Mouse (Mus musculus) hematopoietic multipotent progenitor cell, adult 10-12 weeks (in vitro differentiated cells): ENCODE results near the gene Zik1. TPM values are rescaled to one million over a fixed set of nuclear protein-coding genes. Genes with fewer than 3 reads are reported as not detected.

Experiments
- polyA plus RNA-seq: library from polyadenylated mRNA; stranded (reverse); fragments of >175 nt; gene quantifications from 2 replicates; pipeline ENCODE4 v1.2.3, GENCODE M21; 2012; ENCODE audit warnings: low replicate concordance

Zik1 gene
- 0.07 and 0.08 TPM in 2 replicates for polyA plus RNA-seq

DNA sequence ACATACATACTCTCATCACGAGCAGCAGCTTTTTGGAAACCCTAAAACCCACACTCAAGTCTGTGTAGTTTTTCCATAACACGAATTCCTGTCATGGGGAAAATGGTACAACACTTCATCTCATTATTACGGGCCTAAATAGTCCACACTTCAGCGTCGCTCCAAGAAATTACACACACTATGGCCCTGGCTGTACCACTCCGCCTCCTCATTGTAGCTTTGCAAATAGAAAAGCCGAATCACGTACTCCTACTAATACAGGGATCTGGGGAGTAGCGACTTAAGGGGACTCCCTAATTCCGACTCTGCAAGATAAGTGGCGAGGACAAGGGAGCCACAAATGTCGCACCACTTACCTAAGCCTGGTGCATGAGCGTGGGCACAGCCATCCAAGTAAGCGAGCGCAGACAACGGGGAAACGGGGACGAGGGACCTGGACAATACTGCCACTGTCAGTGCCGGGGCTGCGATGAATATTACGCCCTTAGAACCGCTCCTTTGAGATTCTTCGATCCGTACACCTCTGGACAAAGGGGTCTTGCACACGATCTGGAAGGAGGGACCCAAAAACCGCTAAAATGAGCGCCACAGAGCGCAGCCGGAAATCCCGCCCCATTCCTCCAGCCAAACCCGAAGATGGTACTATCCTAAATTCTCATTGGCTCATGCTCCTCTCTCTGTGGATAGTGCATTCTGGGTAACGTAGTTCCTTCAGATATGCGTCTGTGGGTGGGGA, at the start of gene Zik1:
TSS of gene Zik1 (minus strand) at position 609 of the 736 bp plus-strand sequence.

DNA sequence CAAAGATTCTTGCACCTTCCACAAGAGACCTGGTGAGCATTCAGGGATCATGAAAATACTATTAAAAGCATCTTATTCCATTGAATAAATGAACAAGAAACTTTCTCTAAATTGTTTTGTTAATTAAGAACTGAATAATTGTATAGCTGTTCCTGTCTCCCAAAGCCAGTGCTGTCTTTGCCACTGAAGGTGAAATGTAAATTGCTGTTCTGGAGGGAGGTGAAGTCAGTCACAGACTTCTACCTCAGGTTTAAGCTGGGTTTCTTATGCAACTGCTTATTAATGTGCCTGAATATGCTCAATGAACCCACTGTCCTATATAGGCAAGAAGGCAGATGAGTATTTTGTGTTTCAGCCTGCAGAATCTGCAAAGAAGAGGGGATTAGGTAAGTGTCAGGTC, 52.2 kb downstream of the Zik1 start, which contains the start of gene Vmn1r67:
TSS of gene Vmn1r67 (plus strand) at position 301 of the 400 bp plus-strand sequence.

Other genes starting within 250 kb of the Zik1 start
- not detected in 2 replicates for gene Vmn1r66, start 217.4 kb downstream of the Zik1 start, polyA plus RNA-seq
- gene Vmn1r67, start 52.1 kb downstream of the Zik1 start, polyA plus RNA-seq, result not detected in 2 replicates
- gene Vmn1r68, start 63.1 kb upstream of the Zik1 start, polyA plus RNA-seq, result 0.02 TPM in 1 of 2 replicates, not detected in the other
- not detected in 2 replicates for gene Vmn1r69, start 118.3 kb upstream of the Zik1 start, polyA plus RNA-seq
- not detected in 2 replicates for gene Vmn1r70, start 136.1 kb upstream of the Zik1 start, polyA plus RNA-seq
- not detected in 2 replicates for gene Nlrp4b, start 192.4 kb upstream of the Zik1 start, polyA plus RNA-seq